In the genomic region with DNA sequence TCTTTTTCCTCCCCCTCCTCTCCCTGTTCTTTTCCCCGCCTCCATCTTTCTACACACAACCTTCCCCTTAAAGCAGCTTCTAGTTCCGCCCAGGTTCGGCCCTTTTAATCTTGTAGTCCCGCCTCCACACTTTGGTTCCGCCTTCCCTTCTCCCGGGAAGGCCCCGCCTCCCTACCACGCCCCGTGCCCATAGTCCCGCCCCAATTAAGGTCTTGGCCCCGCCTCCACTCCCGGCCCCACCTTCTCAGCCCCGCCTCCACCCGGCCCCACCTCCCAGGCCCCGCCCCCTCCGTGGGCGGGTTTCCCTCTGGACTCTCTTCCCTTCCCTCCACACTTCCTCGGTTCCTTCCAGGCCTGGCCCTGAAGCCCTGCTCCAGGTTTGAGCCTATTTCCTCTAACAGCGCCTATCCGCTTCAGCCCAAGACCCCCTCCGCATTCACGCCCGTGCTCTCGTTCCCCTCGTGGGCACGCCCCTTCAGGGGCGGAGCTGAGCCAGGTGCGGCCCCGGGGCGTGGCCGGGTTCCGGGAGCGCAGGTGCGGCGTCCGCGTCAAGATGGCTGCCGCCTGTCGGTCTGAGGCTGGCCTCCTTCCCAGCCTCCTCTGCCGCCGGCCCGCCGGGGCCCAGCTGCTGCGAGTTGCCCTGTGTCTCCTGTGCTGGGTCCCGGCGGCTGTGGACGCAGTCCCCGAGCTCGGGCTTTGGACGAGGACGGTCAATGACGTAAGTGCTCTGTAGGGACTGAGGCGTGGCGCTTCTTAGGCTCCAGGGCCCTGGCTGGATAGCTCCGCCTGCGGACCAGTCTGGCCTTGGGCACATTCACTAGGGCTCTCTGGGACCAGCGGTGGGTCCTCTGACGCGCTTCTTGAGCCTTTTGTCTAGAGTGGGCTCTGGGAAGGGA, we compare ENCODE assay signal across 8 mouse cellular contexts. TPM values are rescaled to one million over a fixed set of nuclear protein-coding genes. Genes with fewer than 3 reads are reported as not detected.
A peak's percentile ranks its signal among the peaks of the same experiment; 100 is the strongest.
DNase-seq lines count a peak whose midpoint lies in the region; ATAC-seq lines count a peak whose summit lies in the region.

Tmem87b (plus strand) TSS at position 333 of the 896 bp plus-strand sequence.

- under 1% methylated on average over 56 of the region's 59 CpGs for WGBS in hindbrain, embryonic 16.5 days
- WGBS in macrophage (ENCODE audit: missing documents): under 1% methylated on average over 51 of the region's 59 CpGs

- H3K9ac ChIP-seq in hindbrain, embryonic 16.5 days (ENCODE audit: low read depth, low read length): peak within 1 kb of the TSS; percentile 83

- H3K4me2 ChIP-seq in hindbrain, embryonic 16.5 days (ENCODE audit: low read length): peak within 1 kb of the TSS; percentile 70

- no peaks in the 10 kb centered on the region for H3K36me3 ChIP-seq in hindbrain, embryonic 16.5 days (ENCODE audit: control insufficient read depth, insufficient read depth, low read length)
- H3K36me3 ChIP-seq in macrophage (ENCODE audit: inconsistent target): 0 out of 2 replicates have a peak, but pooled peaks cover under 1% of the 10 kb centered on the region

- H3K4me3 ChIP-seq in hindbrain, embryonic 16.5 days (ENCODE audit: low read length): peak within 1 kb of the TSS; percentile 74
- peak within 1 kb of the TSS; percentile 88 for H3K4me3 ChIP-seq in macrophage (ENCODE audit: inconsistent target)

- peak within 1 kb of the TSS; percentile 91 for H3K27ac ChIP-seq in hindbrain, embryonic 16.5 days (ENCODE audit: low read depth, low read length)
- H3K27ac ChIP-seq in macrophage: peak within 1 kb of the TSS; percentile 99

- H3K27me3 ChIP-seq in hindbrain, embryonic 16.5 days (replicated peaks; ENCODE audit: control insufficient read depth, insufficient read depth, low read length): no peaks in the 10 kb centered on the region

- peak; percentile 95 for ATAC-seq in hindbrain, embryonic 16.5 days

- H3K79me2 ChIP-seq in macrophage (ENCODE audit: inconsistent target): peaks cover 40% of the 10 kb centered on the region

- H3K4me1 ChIP-seq in hindbrain, embryonic 16.5 days (ENCODE audit: control insufficient read depth, insufficient read depth, low read depth, low read length): peaks cover 14% of the 10 kb centered on the region

- peak; percentile 76 for DNase-seq in WW6 (ENCODE audit: low read depth, low spot score)
- DNase-seq in cerebellum, postnatal 4 days (ENCODE audit: low spot score in 2 of 2): peak; percentile 97 to 99
- DNase-seq in gastrocnemius, adult 18-20 months (ENCODE audit: low spot score): peak; percentile 96
- peak; percentile 96 to 97 for DNase-seq in left cerebral cortex, adult 18-20 months (ENCODE audit: low spot score in 2 of 2)
- peak; percentile 96 for DNase-seq in right cerebral cortex, adult 18-20 months
- DNase-seq in urinary bladder, postnatal 10 days (ENCODE audit: low spot score): peak; percentile 92

- no peaks in the 10 kb centered on the region for H3K9me3 ChIP-seq in hindbrain, embryonic 16.5 days (ENCODE audit: control insufficient read depth, low read length)

RNA-seq across cellular contexts. Expression of gene Tmem87b, which starts in this region (rescaled TPM):
- 10 to 100 TPM; 13.3 to 14.9 TPM for total RNA-seq in gastrocnemius, adult 18-20 months (2021)
- polyA plus RNA-seq in hindbrain, embryonic 16.5 days (2015; fragmentation: Nextera tagmentation; extraction: Ambion mirVana): 35.1 and 35.9 TPM in 2 replicates
- 10 to 100 TPM; 32.1 to 33.9 TPM for total RNA-seq in left cerebral cortex, adult 18-20 months (2021)
- 100 to 1,000 TPM; 222 to 824 (median 423) TPM for total RNA-seq in macrophage (2018; cell fraction: chromatin; rRNA removed)
- 10 to 100 TPM; 15.6 to 61.3 (median 38.6) TPM for total RNA-seq in macrophage (2018; cell fraction: cytosol; rRNA removed)
- 100 to 1,000 TPM; 117 to 458 (median 228) TPM for total RNA-seq in macrophage (2018; cell fraction: nucleus; rRNA removed)
- polyA plus RNA-seq in macrophage (2018): 32.3 to 57.1 TPM (median 34.6 TPM) in 3 replicates

Comparison
In these comparisons a context has a peak if more than half of its experiments do, and no peak if none do; other contexts are left out.
1. Peak in every context shown above with its lines: DNase-seq, ATAC-seq, H3K4me3 ChIP-seq and H3K27ac ChIP-seq.